Mouse (Mus musculus) ES-E14 (cell line): ENCODE measurements around the gene Dnajc15.

Experiments used
- HCFC1 ChIP-seq: IDR thresholded peaks from 2 replicates; pipeline ENCODE4 v1.6.1; 2012; ENCODE audit warnings: low read length, inconsistent platforms, borderline replicate concordance; ENCODE audit not compliant: insufficient read depth
- ZC3H11A ChIP-seq: IDR thresholded peaks from 2 replicates; pipeline ENCODE4 v1.6.1; 2012; ENCODE audit warnings: low read depth, mild to moderate bottlenecking, inconsistent platforms, low read length, borderline replicate concordance

DNA sequence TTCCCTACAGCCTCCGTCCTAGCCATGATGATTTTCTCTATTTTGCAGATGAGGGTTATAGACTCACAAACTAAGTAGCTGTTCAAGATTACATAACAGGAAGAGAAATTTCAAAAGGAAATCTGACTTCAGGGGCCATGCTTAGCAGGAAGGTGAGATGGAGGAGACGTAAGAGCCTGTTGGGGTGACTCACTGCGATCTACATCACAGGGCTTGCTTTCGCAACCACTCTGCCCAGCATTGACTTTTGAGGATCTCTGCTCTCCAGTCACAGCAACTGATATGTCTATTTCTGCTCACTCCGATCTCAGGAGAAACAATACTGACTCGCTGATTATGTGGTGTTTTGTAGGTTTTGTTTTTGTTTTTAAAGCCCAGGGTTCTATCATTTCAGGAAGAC, 49.8 kb downstream of the Dnajc15 start:
- TF ChIP-seq HCFC1 (no peak), ZC3H11A (no peak)
